Mouse (Mus musculus) cortical plate, adult 2 months (tissue): Measurements from ENCODE around the gene Spata5.

Experiments used
- CTCF ChIP-seq: fragments of 200-500 bp; IDR thresholded peaks from 2 replicates; pipeline ENCODE4 v1.5.1; 2011; ENCODE audit warnings: mild to moderate bottlenecking, control low read depth, low read length; ENCODE audit not compliant: insufficient read depth; ENCODE audit errors: extremely low read depth
- POLR2A ChIP-seq: fragments of 200-500 bp; IDR thresholded peaks from 2 replicates; pipeline ENCODE4 v1.6.1; 2011; ENCODE audit warnings: mild to moderate bottlenecking, low read length, control low read depth; ENCODE audit not compliant: insufficient read depth; ENCODE audit errors: extremely low read depth

DNA sequence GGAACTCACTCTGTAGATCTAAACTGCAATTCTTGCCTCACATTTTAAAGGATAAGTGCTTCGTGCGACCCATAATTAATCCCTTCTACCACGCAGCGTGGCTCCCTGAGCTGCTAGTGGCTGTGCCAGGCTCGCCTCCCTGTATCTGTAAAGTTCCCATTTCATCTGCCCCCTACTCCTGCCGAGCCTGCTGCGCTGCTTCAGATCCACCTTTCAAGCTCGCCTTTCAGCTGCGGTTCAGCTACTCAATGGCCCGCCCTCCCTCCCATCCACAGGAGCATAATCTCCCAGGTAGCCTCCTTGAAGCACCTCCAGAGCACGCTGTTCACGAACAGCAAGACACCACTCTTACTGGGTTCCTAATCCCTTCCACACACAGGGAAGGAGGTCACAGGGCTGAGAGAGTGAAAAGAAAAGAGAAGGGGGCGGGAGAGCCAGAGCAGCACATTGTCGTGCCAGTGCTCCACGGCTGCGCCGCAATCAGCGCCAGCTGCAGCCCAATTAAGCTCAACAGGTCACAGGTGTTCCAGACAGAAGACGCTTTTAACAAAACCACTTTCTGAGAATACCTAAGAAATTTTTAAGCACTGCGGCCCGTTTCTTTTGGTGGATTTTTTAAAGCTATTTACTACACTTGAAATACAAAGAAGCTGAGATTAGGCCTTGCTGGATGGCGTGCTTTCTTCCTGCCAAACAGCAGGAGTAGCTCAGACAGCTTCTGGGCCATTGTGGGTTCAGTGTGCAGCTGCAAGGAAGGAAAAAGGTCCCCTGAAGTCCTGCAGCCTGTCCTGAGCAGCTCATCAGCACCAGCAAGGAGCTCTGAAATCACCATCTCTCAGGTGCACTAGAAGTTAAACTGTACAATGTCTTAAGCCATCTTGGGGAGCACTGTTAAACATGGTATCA, 150.2 kb downstream of the Spata5 start:
- TF ChIP-seq CTCF = no peak
- no peak for TF ChIP-seq POLR2A
